Mouse (Mus musculus) limb, embryonic 15.5 days (tissue): ENCODE results near the gene Polr2a. TPM values are rescaled to one million over a fixed set of nuclear protein-coding genes. Genes with fewer than 3 reads are reported as not detected.

Source experiments
- ATAC-seq: fragments of 200-750 bp; cut with Nextera tagmentation; 2 replicates; pipeline ENCODE4 v1.8.0; 2017; ENCODE audit warnings: low read depth, moderate TSS enrichment; ENCODE audit not compliant: insufficient number of reproducible peaks, low FRiP score, low TSS enrichment
- H3K27ac ChIP-seq: fragments of 300-500 bp; sonication (generic); 2 replicates; pipeline ENCODE4 v1.5.1; 2015; ENCODE audit warnings: moderate library complexity, mild to moderate bottlenecking, inconsistent platforms
- H3K27me3 ChIP-seq: fragments of 300-500 bp; sonication (generic); 2 replicates; pipeline ENCODE4 v1.6.1; 2015; ENCODE audit warnings: inconsistent platforms
- H3K36me3 ChIP-seq: fragments of 300-500 bp; sonication (generic); 2 replicates; pipeline ENCODE4 v1.6.1; 2015; ENCODE audit warnings: inconsistent platforms
- H3K4me1 ChIP-seq: fragments of 300-500 bp; sonication (generic); 2 replicates; pipeline ENCODE4 v1.6.1; 2015; ENCODE audit warnings: inconsistent platforms
- H3K4me2 ChIP-seq: fragments of 300-500 bp; sonication (generic); 2 replicates; pipeline ENCODE4 v1.6.1; 2015; ENCODE audit warnings: mild to moderate bottlenecking, inconsistent platforms
- H3K4me3 ChIP-seq: fragments of 300-500 bp; sonication (generic); 2 replicates; pipeline ENCODE4 v1.5.1; 2015; ENCODE audit warnings: mild to moderate bottlenecking, inconsistent platforms
- H3K9ac ChIP-seq: fragments of 300-500 bp; sonication (generic); 2 replicates; pipeline ENCODE4 v1.6.1; 2015; ENCODE audit warnings: inconsistent platforms
- H3K9me3 ChIP-seq: fragments of 300-500 bp; sonication (generic); 2 replicates; pipeline ENCODE4 v1.6.1; 2016; ENCODE audit warnings: inconsistent platforms
- WGBS: fragments of 180-500 bp; shearing (Covaris S2); methylation state at CpG from one replicate; pipeline ENCODE4 v1.1.7; 2015; 5-methylcytosine and 5-hydroxymethylcytosine counted together
- polyA plus RNA-seq: library from polyadenylated mRNA; unstranded; fragments of >200 nt; fragmentation: Nextera tagmentation; extraction: Ambion mirVana; gene quantifications from 2 replicates; pipeline ENCODE4 v1.2.1, GENCODE M21; 2015

Polr2a gene
- polyA plus RNA-seq, 1 experiment from 2014 or later = 20.0 TPM

DNA sequence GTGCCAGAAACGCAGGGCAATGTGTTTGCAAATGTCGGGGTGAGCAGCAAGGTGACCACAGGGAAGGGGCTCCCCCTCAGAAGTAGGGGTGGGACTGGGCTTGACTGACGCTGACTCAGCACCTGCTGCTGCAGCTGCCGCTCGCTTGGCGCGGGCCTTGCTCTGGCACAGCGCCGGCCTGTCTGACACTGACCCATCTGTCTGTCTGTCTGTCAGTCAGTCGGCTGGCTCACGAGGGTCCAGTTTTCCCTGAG lies 41.6 kb upstream of the Polr2a start:
- Histone ChIP-seq H3K27ac (peak overlapping the region; percentile 68; the same call in 1 of the 2 replicates), H3K4me3 (peak overlapping the region; percentile 60), H3K36me3 (0 out of 2 replicates have a peak, but pooled peaks cover 8% of the 10 kb centered on the region), H3K9me3 (no peaks in the 10 kb centered on the region), H3K4me1 (peaks cover 70% of the 10 kb centered on the region), H3K4me2 (peak overlapping the region; percentile 97), H3K27me3 (peaks cover 53% of the 10 kb centered on the region), H3K9ac (peak overlapping the region; percentile 43; the same call in 1 of the 2 replicates)
- no peak for ATAC-seq
- 1% methylated on average over 11 of the region's 11 CpGs for whole genome bisulfite sequencing

DNA sequence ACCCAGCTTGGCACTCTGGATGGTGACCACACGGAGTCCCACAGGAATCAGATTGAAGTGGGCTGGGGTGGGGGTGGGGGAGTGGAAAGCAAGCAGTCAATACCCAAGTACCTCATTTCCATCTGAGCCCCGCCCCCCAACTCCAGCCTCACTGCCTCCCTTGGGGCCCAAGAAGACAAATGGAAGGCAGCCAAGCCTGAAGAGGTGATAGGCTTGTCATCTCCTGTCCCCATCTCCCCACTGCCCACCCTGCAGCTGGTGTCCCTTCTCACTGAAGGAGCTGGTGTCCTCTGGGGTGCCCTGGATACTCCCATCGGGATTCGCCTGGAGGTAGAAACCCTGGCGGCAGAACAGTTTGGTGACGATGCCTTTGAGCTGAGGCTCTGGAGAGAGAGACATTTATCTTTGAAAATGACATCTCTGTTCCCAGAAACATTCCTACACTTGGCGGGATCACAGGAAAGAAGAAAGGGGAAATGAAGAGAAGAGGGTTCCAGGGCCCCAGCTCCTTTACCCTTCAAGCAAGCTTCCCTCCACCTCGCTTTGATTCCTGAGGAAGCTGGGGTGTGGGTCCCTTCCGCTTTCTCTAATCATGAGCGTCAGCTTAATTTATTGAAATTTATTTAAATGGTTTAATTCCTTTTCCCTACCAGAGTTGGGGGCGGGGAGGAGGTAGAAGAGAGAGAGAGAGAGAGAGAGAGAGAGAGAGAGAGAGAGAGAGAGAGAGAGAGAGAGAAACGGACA lies 41.1 kb upstream of the Polr2a start:
- Histone ChIP-seq H3K4me1 (peaks cover 67% of the 10 kb centered on the region), H3K4me2 (peak overlapping the region; percentile 97), H3K9me3 (no peaks in the 10 kb centered on the region), H3K4me3 (peak overlapping the region; percentile 60), H3K36me3 (0 out of 2 replicates have a peak, but pooled peaks cover 8% of the 10 kb centered on the region), H3K27ac (peak overlapping the region; percentile 68), H3K27me3 (peaks cover 48% of the 10 kb centered on the region), H3K9ac (no peak overlapping the region)
- no peak for ATAC-seq
- 24% methylated on average over 12 of the region's 12 CpGs for WGBS

DNA sequence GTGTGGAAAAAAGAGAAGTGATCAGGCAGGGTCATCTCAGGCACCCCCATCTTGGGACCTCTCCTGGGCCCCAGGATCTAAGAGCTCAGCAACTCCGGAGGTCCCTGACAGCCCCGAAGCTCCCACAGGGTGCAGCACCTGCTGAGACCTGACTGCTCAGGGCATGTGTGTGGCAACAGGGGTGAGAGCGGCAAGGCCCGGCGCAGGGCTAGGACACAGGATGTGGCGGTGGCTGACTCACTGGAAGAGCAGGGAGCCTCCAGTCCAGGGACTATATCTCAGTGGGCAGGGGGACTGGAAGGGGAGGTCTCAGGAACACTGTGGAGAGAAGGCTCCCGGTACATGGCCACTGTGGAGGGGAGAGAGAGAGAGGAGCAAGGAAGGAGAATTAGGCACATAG lies 39.5 kb upstream of the Polr2a start:
- Histone ChIP-seq H3K4me3 (no peak overlapping the region), H3K36me3 (0 out of 2 replicates have a peak, but pooled peaks cover 8% of the 10 kb centered on the region), H3K27me3 (peaks cover 40% of the 10 kb centered on the region), H3K9ac (no peak overlapping the region), H3K4me1 (peaks cover 51% of the 10 kb centered on the region), H3K4me2 (no peak overlapping the region), H3K9me3 (no peaks in the 10 kb centered on the region), H3K27ac (no peak overlapping the region)
- WGBS = 70% methylated on average over 7 of the region's 7 CpGs
- ATAC-seq = no peak

DNA sequence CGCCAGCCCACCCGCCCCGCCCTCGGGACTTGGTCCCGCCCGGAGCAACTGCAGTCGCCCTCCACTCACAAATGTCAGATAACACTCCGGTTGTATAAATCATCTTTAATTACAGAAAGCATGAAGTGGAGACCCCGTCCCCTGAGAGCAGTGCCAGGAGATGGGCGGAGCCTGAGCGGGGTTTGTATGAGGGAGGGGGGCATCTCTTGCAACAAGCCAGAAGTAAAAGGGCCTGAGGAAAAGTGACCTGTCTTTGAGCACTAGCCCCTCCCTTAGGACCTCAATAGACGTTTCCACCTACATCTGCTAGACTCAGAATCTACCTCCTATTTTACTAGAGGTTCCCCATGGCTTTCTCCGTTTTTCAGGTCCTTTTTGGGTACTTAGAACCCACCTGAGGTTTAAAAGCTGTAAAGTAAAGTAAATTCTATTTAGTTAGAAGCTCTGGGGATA lies 37.6 kb upstream of the Polr2a start:
- 3% methylated on average over 13 of the region's 13 CpGs for WGBS
- no peak; the same call in 1 of the 2 replicates for ATAC-seq
- peaks cover 31% of the 10 kb centered on the region for H3K4me1 ChIP-seq
- peak overlapping the region; percentile 42 for H3K4me3 ChIP-seq
- H3K9ac ChIP-seq = peak overlapping the region; percentile 33; the same call in 1 of the 2 replicates
- 0 out of 2 replicates have a peak, but pooled peaks cover 8% of the 10 kb centered on the region for H3K36me3 ChIP-seq
- H3K27me3 ChIP-seq = peaks cover 28% of the 10 kb centered on the region
- no peaks in the 10 kb centered on the region for H3K9me3 ChIP-seq
- peak overlapping the region; percentile 91 for H3K4me2 ChIP-seq
- H3K27ac ChIP-seq = no peak overlapping the region

DNA sequence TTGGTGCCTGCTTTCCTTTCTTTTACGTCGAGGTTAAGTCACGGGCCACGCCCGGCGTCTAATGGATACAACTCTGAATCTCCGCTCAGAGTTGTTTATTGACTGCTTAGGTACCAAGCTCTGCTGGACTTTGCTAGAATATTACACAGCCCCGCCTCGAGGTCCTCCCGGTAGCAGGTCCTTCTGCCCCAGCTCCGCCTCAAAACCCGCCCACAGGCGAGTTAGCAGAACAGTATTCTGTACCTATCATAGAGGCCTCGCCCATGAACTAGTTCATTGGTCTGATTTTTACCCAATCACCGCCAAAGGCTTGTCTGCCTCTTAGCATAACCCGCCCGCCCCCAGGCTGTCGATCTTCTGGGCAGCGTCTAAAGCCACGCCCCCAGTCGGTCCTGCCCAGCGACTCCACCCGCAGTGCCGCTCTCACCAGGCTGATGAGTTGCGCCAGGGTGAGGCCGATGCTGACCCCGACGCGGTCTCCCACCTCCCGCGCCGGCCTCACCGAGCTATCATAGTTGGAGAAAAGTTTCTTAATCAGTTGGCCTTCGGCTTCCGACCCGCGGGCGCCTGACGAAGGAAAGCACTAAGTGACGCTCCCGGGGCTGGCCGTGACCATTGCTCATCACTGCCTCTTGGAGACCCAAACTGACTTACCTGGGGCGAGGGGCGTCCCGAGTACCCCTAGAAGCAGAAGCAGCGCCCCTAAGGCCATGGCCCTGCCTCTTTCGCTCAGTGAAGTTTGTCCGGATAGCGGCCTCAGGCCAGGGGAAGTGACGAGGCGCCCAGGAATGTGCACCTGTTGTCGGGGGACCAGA lies 36.9 kb upstream of the Polr2a start, which contains the start of gene Chrnb1:
Gene Chrnb1, minus strand, starts transcription at position 776 of the 815 bp plus-strand sequence.
- Histone ChIP-seq H3K4me3 (peak within 1 kb of the TSS; percentile 42), H3K27ac (peak within 1 kb of the TSS; percentile 72)
- peak; percentile 94 for ATAC-seq

DNA sequence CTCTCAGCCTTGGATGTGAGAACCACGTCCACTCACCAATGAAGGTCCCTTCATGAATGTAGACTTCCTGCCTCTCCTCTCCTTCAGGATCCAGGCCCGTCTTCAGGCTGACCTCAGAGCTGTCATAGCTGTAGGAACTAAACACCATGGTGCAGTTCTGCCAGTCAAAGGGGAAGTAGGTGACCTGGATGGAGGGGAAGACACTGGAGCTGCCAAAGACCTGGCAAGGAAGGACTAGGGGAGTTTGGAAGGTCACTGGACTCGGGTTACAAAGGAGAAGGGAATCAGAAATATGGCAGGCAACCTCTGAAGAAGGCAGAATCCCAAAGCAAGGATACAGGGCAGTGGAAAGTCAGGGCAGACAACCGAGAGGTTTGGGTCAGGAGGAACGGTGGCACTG lies 35.0 kb upstream of the Polr2a start:
- Histone ChIP-seq H3K36me3 (0 out of 2 replicates have a peak, but pooled peaks cover 8% of the 10 kb centered on the region), H3K4me2 (no peak overlapping the region), H3K4me3 (no peak overlapping the region), H3K4me1 (peaks cover 11% of the 10 kb centered on the region), H3K27ac (no peak overlapping the region), H3K9ac (no peak overlapping the region), H3K9me3 (no peaks in the 10 kb centered on the region), H3K27me3 (peaks cover 18% of the 10 kb centered on the region)
- 59% methylated on average over 5 of the region's 5 CpGs for WGBS
- no peak for ATAC-seq

More for the DNA sequence above, 36.9 kb upstream of the Polr2a start, which contains the start of gene Chrnb1:
- H3K4me2 ChIP-seq = peak within 1 kb of the TSS; percentile 91
- H3K9me3 ChIP-seq = no peaks in the 10 kb centered on the region
- 0 out of 2 replicates have a peak, but pooled peaks cover 8% of the 10 kb centered on the region for H3K36me3 ChIP-seq
- H3K9ac ChIP-seq = peak within 1 kb of the TSS; percentile 33
- WGBS = 1% methylated on average over 52 of the region's 52 CpGs
- H3K27me3 ChIP-seq = peaks cover 23% of the 10 kb centered on the region
- peaks cover 25% of the 10 kb centered on the region for H3K4me1 ChIP-seq

DNA sequence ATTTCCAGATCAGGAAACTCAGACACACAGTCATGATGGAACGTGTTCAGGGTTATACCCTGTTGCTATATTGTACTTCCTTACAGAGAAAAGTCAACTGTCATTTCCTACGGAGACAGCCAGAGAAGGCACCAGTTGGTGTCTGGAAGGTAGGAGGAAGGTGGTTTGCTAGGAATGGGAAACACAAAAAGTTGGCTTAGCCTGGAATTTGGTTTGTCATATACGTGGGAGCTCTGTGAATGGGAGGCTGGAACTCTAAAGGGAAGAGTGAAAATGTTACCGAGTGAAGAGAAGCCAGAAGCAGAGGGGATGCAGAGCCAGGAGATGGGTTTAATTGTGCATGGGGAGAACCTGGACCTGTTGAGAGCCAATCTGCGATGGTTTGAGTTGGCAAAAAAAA lies 33.0 kb upstream of the Polr2a start:
- peaks cover 8% of the 10 kb centered on the region; the same call in 1 of the 2 replicates for H3K27me3 ChIP-seq
- H3K9me3 ChIP-seq = no peaks in the 10 kb centered on the region
- H3K9ac ChIP-seq = no peak overlapping the region
- H3K4me1 ChIP-seq = peaks cover 11% of the 10 kb centered on the region
- 74% methylated on average over 5 of the region's 5 CpGs for WGBS
- no peak for ATAC-seq
- H3K4me2 ChIP-seq = no peak overlapping the region
- H3K4me3 ChIP-seq = no peak overlapping the region
- H3K36me3 ChIP-seq = no peaks in the 10 kb centered on the region
- H3K27ac ChIP-seq = no peak overlapping the region

DNA sequence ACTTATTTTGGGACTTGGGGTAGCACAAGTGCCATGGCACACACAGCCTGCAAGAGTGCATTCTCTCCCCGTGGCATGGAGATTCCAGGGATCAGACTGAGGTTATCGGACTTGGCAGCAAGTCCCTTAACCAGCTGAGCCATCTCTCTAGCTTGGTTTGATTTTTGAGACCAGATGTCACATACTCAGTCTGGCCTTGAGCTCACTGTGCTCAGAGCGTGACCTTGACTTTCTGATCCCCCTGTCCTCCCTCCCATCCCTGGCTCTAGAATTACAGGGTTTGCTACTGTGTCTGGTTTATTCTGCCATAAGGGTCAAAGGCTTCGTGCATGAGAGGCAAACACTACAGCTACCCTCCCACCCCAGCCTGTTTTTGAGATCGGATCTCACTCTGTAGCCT lies 31.0 kb upstream of the Polr2a start:
- H3K4me2 ChIP-seq = no peak overlapping the region
- H3K9me3 ChIP-seq = no peaks in the 10 kb centered on the region
- H3K36me3 ChIP-seq = no peaks in the 10 kb centered on the region
- H3K27ac ChIP-seq = no peak overlapping the region
- ATAC-seq = no peak
- H3K4me1 ChIP-seq = peaks cover 7% of the 10 kb centered on the region; the same call in 1 of the 2 replicates
- H3K9ac ChIP-seq = no peak overlapping the region
- H3K27me3 ChIP-seq = 0 out of 2 replicates have a peak, but pooled peaks cover 3% of the 10 kb centered on the region
- H3K4me3 ChIP-seq = no peak overlapping the region
- 58% methylated on average over 5 of the region's 5 CpGs for WGBS

DNA sequence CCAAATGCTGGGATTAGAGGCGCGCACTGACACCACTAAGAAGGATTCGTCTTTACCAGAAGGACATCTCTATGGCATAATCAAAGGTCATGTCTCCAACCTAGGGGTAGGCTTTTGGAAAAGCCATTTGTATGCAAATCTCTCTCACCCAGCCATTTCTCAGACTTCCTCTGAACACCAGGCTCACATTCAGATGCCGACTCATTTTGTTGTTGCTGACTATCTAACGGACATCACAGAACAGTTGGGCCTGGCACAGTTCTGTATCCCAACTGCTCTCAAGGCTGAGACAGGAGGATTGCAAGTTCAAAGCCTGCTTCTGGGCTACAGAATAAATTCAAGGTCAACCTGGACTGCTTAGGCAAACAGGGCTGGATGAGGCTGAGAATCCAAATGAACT lies 28.9 kb upstream of the Polr2a start:
- Histone ChIP-seq H3K4me2 (no peak overlapping the region), H3K4me1 (peaks cover 8% of the 10 kb centered on the region; the same call in 1 of the 2 replicates), H3K27me3 (no peaks in the 10 kb centered on the region), H3K27ac (no peak overlapping the region), H3K4me3 (no peak overlapping the region), H3K9ac (no peak overlapping the region), H3K9me3 (no peaks in the 10 kb centered on the region), H3K36me3 (no peaks in the 10 kb centered on the region)
- WGBS = 92% methylated on average over 5 of the region's 5 CpGs
- ATAC-seq = no peak

DNA sequence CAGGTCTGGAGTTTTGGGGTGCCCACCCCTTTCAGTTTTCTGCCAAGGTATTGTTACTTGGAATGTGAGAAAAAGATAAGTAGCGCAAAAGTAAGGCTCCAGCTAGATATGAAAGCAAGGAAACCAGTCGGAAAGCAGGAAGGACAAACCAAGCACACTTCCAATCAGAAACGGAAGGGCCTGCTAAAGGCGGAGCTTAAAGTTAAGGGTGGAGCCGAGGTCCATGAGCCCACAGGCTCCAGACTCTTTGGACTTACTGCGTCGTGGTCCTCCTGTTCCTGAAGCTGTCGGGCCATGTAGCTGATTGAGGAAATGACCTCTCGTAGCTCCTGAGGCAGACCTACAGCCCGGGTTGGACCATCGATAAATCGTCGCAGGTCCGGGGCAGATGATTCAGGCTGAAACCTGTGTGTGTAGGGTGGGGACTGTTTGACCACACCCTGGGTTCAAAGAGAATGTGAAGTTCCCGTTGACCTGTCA lies 26.4 kb upstream of the Polr2a start:
- Histone ChIP-seq H3K4me2 (peak overlapping the region; percentile 31), H3K9ac (no peak overlapping the region), H3K27me3 (no peaks in the 10 kb centered on the region), H3K9me3 (no peaks in the 10 kb centered on the region), H3K36me3 (no peaks in the 10 kb centered on the region), H3K27ac (no peak overlapping the region), H3K4me3 (peak overlapping the region; percentile 18), H3K4me1 (peaks cover 8% of the 10 kb centered on the region; the same call in 1 of the 2 replicates)
- ATAC-seq = 0 out of 2 replicates have a peak, but pooled peaks have one; percentile 63
- WGBS = 35% methylated on average over 15 of the region's 15 CpGs

DNA sequence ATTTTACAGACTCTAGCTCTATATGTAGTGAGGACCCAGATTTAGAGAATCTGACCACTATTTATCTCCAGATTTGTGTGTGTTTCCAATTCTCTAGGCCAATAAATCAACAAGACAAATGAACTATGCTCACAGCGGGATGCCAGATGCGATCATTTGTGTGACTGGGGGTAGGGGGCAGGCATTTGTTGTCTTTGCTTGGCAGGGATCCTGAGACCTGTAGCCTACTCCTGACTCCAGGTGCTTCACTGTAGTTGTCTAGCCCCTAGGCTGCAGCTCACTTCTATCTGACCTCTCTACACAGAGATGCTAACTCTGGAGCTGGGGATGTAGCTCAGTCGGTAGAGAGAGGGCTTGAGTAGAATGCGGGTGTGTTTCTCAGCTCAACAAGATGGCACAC lies 23.4 kb upstream of the Polr2a start:
- H3K9ac ChIP-seq = no peak overlapping the region
- no peak overlapping the region for H3K4me2 ChIP-seq
- 25% methylated on average over 4 of the region's 4 CpGs for WGBS
- no peaks in the 10 kb centered on the region for H3K9me3 ChIP-seq
- H3K27ac ChIP-seq = no peak overlapping the region
- peaks cover 22% of the 10 kb centered on the region for H3K4me1 ChIP-seq
- no peak for ATAC-seq
- no peaks in the 10 kb centered on the region for H3K27me3 ChIP-seq
- H3K36me3 ChIP-seq = peaks cover 16% of the 10 kb centered on the region
- H3K4me3 ChIP-seq = no peak overlapping the region
